Mouse (Mus musculus) MEL (cell line): Measurements from ENCODE around the gene Rnase2b. TPM values are rescaled to one million over a fixed set of nuclear protein-coding genes. Genes with fewer than 3 reads are reported as not detected.
"Not testable (repeated sequence)": the region's sequence is repeated elsewhere in the genome, so short reads cannot be mapped to it uniquely, and the experiment has no call there.

Source experiments
- DNase-seq: peaks from one replicate; pipeline ENCODE4 v3.0.0; 2011; ENCODE audit warnings: low read depth, low spot score
- H3K27ac ChIP-seq: 2 replicates; pipeline ENCODE4 v1.5.1; 2012; ENCODE audit warnings: low read depth, mild to moderate bottlenecking, control low read depth, low read length, moderate library complexity; ENCODE audit not compliant: control insufficient read depth
- H3K27me3 ChIP-seq, 2 experiments: fragments of 150-350 bp in 1 of 2; sonication (generic) in 1 of 2; 2 replicates each; pipeline ENCODE4 v1.6.1; 2012; ENCODE audit warnings: low read length in 2 of 2, mild to moderate bottlenecking in 2 of 2, improper control_type of control experiment in 1 of 2, moderate library complexity in 1 of 2; ENCODE audit not compliant: insufficient read depth in 2 of 2, control insufficient read depth in 1 of 2
- H3K36me3 ChIP-seq, 2 experiments: 2 replicates each; pipeline ENCODE4 v1.6.1; 2012 to 2014; ENCODE audit warnings: low read length in 2 of 2, improper control_type of control experiment in 1 of 2, inconsistent platforms in 1 of 2, mild to moderate bottlenecking in 1 of 2; ENCODE audit not compliant: insufficient read depth in 2 of 2, control insufficient read depth in 1 of 2
- H3K4me1 ChIP-seq, 2 experiments: fragments of 150-350 bp in 1 of 2; sonication (generic) in 1 of 2; 2 replicates each; pipeline ENCODE4 v1.6.1; 2012; ENCODE audit warnings: low read length in 2 of 2, improper control_type of control experiment in 1 of 2, mild to moderate bottlenecking in 1 of 2; ENCODE audit not compliant: insufficient read depth in 2 of 2, control insufficient read depth in 1 of 2
- H3K4me3 ChIP-seq, 2 experiments: fragments of 150-350 bp in 1 of 2; sonication (generic) in 1 of 2; 2 replicates each; pipeline ENCODE4 v1.5.1; 2012; ENCODE audit warnings: low read depth in 2 of 2, low read length in 2 of 2, mild to moderate bottlenecking in 2 of 2, moderate library complexity in 2 of 2, control low read depth in 1 of 2, improper control_type of control experiment in 1 of 2; ENCODE audit not compliant: control insufficient read depth in 1 of 2, insufficient read depth in 1 of 2
- H3K79me2 ChIP-seq: 2 replicates; pipeline ENCODE4 v1.6.1; 2012; ENCODE audit warnings: mild to moderate bottlenecking, low read length, moderate library complexity; ENCODE audit not compliant: control insufficient read depth, poor library complexity, insufficient read depth
- H3K9ac ChIP-seq: 2 replicates; pipeline ENCODE4 v1.6.1; 2012; ENCODE audit warnings: low read depth, mild to moderate bottlenecking, control low read depth, low read length, moderate library complexity; ENCODE audit not compliant: control insufficient read depth, poor library complexity, severe bottlenecking
- H3K9me3 ChIP-seq: fragments of 150-350 bp; sonication (generic); replicated peaks from 2 replicates; pipeline ENCODE4 v1.6.1; 2012; ENCODE audit warnings: mild to moderate bottlenecking, low read length, improper control_type of control experiment, moderate library complexity; ENCODE audit not compliant: insufficient read depth
- BHLHE40 ChIP-seq: IDR thresholded peaks from 2 replicates; pipeline ENCODE4 v1.6.1; 2012; ENCODE audit warnings: low read depth, mild to moderate bottlenecking, inconsistent platforms, low read length, improper control_type of control experiment, borderline replicate concordance
- CHD1 ChIP-seq: IDR thresholded peaks from 2 replicates; pipeline ENCODE4 v1.6.1; 2012; ENCODE audit warnings: low read depth, mild to moderate bottlenecking, inconsistent platforms, low read length, improper control_type of control experiment
- ELF1 ChIP-seq: IDR thresholded peaks from 2 replicates; pipeline ENCODE4 v1.6.1; 2014; ENCODE audit warnings: low read depth, mild to moderate bottlenecking, inconsistent platforms, low read length, improper control_type of control experiment, moderate library complexity
- EP300 ChIP-seq, 2 experiments: IDR thresholded peaks; 2 replicates each; pipeline ENCODE4 v1.6.1; 2011; ENCODE audit warnings: improper control_type of control experiment in 2 of 2, low read length in 2 of 2, low read depth in 1 of 2, mild to moderate bottlenecking in 1 of 2
- GABPA ChIP-seq: IDR thresholded peaks from 2 replicates; pipeline ENCODE4 v1.6.1; 2012; ENCODE audit warnings: low read depth, mild to moderate bottlenecking, inconsistent platforms, low read length, improper control_type of control experiment, moderate library complexity
- GATA1 ChIP-seq: IDR thresholded peaks from 2 replicates; pipeline ENCODE4 v1.6.1; 2011; ENCODE audit warnings: low read depth, low read length, improper control_type of control experiment
- MAFK ChIP-seq: IDR thresholded peaks from 2 replicates; pipeline ENCODE4 v1.6.1; 2011; ENCODE audit warnings: low read depth, mild to moderate bottlenecking, low read length, improper control_type of control experiment, borderline replicate concordance
- MAX ChIP-seq: IDR thresholded peaks from 2 replicates; pipeline ENCODE4 v1.6.1; 2011; ENCODE audit warnings: low read length, improper control_type of control experiment
- MXI1 ChIP-seq: IDR thresholded peaks from 2 replicates; pipeline ENCODE4 v1.6.1; 2011; ENCODE audit warnings: mild to moderate bottlenecking, low read depth, low read length, improper control_type of control experiment
- MYC ChIP-seq: IDR thresholded peaks from 2 replicates; pipeline ENCODE4 v1.6.1; 2011; ENCODE audit warnings: low read depth, mild to moderate bottlenecking, low read length, improper control_type of control experiment, moderate library complexity
- POLR2A ChIP-seq, 2 experiments: IDR thresholded peaks; 2 replicates each; pipeline ENCODE4 v1.6.1; 2011 to 2012; ENCODE audit warnings: low read length in 2 of 2, mild to moderate bottlenecking in 2 of 2, control low read depth in 1 of 2, improper control_type of control experiment in 1 of 2, low read depth in 1 of 2, moderate library complexity in 1 of 2; ENCODE audit not compliant: control insufficient read depth in 1 of 2, insufficient read depth in 1 of 2, poor library complexity in 1 of 2
- SMC3 ChIP-seq: IDR thresholded peaks from 2 replicates; pipeline ENCODE4 v1.6.1; 2011; ENCODE audit warnings: low read depth, low read length, improper control_type of control experiment
- TBP ChIP-seq: IDR thresholded peaks from 2 replicates; pipeline ENCODE4 v1.8.0; 2011; ENCODE audit warnings: low read depth, low read length, improper control_type of control experiment
- TCF12 ChIP-seq: IDR thresholded peaks from 2 replicates; pipeline ENCODE4 v1.6.1; 2014; ENCODE audit warnings: low read depth, mild to moderate bottlenecking, inconsistent platforms, low read length, improper control_type of control experiment, moderate library complexity
- USF1 ChIP-seq: IDR thresholded peaks from 2 replicates; pipeline ENCODE4 v1.6.1; 2014; ENCODE audit warnings: low read depth, mild to moderate bottlenecking, inconsistent platforms, low read length, improper control_type of control experiment, moderate library complexity
- polyA plus RNA-seq, 2 experiments: library from polyadenylated mRNA; stranded (reverse) in 1 of 2; unstranded in 1 of 2; fragments of >175 nt in 1 of 2; fragments of >200 nt in 1 of 2; gene quantifications; 2 replicates each; pipeline versions ENCODE4 v1.2.1 to v1.2.4; 2012; ENCODE audit warnings: low replicate concordance in 2 of 2, low read depth in 1 of 2; ENCODE audit not compliant: insufficient read length in 2 of 2, insufficient read depth in 1 of 2, missing spikeins in 1 of 2
- total RNA-seq: library from RNA; depleted of rRNA; stranded (reverse); fragments of 300-350 nt; gene quantifications from 2 replicates; pipeline ENCODE4 v1.2.3, GENCODE M21; 2012; rRNA removed

Gene Rnase2b
- total RNA-seq (not detected in 2 replicates), polyA plus RNA-seq (not detected)

DNA sequence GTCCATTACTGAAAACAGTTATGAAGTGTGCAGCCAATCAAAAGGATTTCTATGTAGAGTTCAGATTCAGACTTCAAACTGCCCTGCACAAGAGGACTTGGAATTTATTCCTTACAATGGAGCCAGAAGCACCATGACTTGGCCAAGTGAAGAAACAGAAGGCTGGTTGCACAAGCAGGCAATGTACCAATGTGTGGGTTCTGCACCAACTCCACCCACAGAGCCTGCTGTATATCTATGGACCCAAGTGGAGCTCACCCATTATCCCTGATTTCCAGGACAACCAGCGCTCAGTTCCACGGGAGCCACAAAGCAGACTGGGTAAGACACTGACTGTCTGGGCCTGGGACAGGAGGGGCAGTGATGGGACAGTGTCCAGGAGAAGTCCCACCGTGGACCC is at the start of gene Rnase2b:
Rnase2b (plus strand) TSS at position 285 of the 400 bp plus-strand sequence.
- not testable (repeated sequence) for H3K79me2 ChIP-seq, H3K27ac ChIP-seq, H3K4me3 ChIP-seq, DNase-seq, H3K4me1 ChIP-seq, H3K9me3 ChIP-seq, H3K27me3 ChIP-seq, H3K36me3 ChIP-seq, H3K9ac ChIP-seq

DNA sequence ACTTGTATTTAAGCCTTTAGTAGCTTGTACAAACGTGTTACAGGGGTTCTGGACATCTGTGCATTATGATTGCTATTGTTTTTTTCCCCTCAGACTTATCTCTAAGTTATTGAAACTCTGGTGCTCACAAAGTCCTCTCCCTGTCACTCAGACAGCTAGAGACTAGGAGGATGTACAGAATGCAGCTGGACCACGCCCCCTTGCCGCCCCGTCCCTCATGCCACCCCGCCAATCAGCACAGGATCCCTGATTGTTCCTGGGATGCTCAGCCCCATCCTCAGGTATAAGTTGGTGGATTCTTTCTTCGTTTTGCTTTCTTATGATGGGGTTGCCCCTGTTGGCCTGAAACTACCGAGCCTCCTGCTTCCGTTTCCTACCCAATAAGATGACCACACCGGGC is 48.6 kb upstream of the Rnase2b start:
- DNase-seq, result no peak

DNA sequence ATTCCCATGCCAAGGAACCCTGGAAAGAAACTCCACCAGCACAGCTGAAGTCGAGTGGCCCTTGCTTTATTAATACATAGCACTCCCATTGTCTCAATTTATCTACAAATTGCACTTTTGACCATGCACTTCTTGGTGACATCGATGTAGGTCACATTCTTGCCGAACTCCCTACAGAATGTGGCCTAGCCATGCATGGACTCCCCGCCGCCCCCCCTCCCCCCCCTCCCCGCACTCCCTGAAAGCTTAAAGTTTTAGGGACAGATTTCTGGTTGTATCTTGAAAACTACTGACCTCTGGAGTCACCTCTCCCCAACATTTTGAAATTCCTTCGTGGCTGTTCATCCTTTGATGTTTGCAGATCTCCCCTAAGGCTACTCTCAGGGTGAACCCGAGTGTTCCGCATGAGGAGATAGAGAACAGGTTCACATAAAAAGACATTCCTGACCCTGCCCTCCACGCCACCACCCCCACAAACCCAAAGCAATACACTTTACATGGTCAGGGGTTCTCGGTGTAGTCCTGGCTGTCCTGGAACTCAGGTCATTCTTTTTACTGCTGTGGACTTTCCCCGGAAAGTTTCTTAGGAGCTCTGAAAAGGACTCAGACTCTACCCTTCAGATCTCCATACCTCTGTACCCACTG is 48.0 kb upstream of the Rnase2b start, which contains the start of gene Eddm3b:
Eddm3b (plus strand) TSS at position 511 of the 645 bp plus-strand sequence.
- H3K9ac ChIP-seq, result no peak within 1 kb of the TSS
- no peaks in the 10 kb centered on the region for H3K79me2 ChIP-seq
- no peaks in the 10 kb centered on the region for H3K36me3 ChIP-seq
- no peak for TF ChIP-seq TBP
- no peak for TF ChIP-seq BHLHE40
- TF ChIP-seq EP300 (IDR thresholded peaks at IDR 0.05; ENCODE audit: low read depth in 1 of 2, low read length in 2 of 2), result no peak
- TF ChIP-seq ELF1, result no peak
- TF ChIP-seq GABPA, result no peak
- TF ChIP-seq MAFK, result no peak
- no peak for TF ChIP-seq TCF12
- TF ChIP-seq MXI1, result no peak
- TF ChIP-seq GATA1, result no peak
- TF ChIP-seq MAX, result no peak
- no peaks in the 10 kb centered on the region for H3K9me3 ChIP-seq
- no peak within 1 kb of the TSS for H3K27ac ChIP-seq
- no peaks in the 10 kb centered on the region for H3K4me1 ChIP-seq
- H3K27me3 ChIP-seq, result peaks cover 0 to 3% of the 10 kb centered on the region in 2 experiments; a peak in 2 of 4 replicates
- no peak within 1 kb of the TSS for H3K4me3 ChIP-seq
- DNase-seq, result no peak

More for the DNA sequence above, 48.6 kb upstream of the Rnase2b start:
- Histone ChIP-seq H3K4me3 (no peak overlapping the region), H3K4me1 (no peaks in the 10 kb centered on the region), H3K27me3 (peaks cover 0 to 3% of the 10 kb centered on the region in 2 experiments; a peak in 2 of 4 replicates), H3K27ac (no peak overlapping the region), H3K9ac (no peak overlapping the region), H3K79me2 (no peaks in the 10 kb centered on the region), H3K36me3 (no peaks in the 10 kb centered on the region), H3K9me3 (no peaks in the 10 kb centered on the region)
- TF ChIP-seq MYC, result no peak
- TF ChIP-seq USF1, result no peak
- no peak for TF ChIP-seq POLR2A (IDR thresholded peaks at IDR 0.05; ENCODE audit: control insufficient read depth in 1 of 2, insufficient read depth in 1 of 2, low read depth in 1 of 2, low read length in 2 of 2, poor library complexity in 1 of 2)
- TF ChIP-seq CHD1, result no peak
- TF ChIP-seq GABPA, result no peak
- TF ChIP-seq SMC3, result no peak
